In the genomic region with DNA sequence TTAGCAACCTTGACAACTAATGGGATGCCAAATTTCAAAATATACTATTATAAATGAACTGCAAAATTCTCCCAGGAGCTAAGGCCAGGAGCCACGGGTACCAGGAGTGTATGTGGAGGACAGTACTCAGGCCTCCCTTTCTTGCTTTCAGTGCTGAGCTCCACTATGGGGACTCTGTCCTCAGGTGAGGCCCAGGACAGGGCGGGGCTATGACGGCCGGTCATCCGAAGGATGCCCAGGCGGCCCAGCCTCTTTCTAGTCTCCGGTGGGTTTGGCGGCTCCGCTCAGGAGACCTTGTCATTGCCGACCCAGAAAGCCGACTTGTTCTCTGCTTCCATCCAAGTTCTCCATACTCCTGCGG, we compare ENCODE assay signal across 8 mouse cellular contexts. TPM values are rescaled to one million over a fixed set of nuclear protein-coding genes. Genes with fewer than 3 reads are reported as not detected.
DNase-seq lines count a peak whose midpoint lies in the region; ATAC-seq and TF ChIP-seq lines count a peak whose summit lies in the region.

No protein-coding gene starts in this region.

- peak overlapping the region; percentile 79 for H3K4me3 ChIP-seq in heart, adult 2 months
- peak overlapping the region; percentile 82 for H3K4me3 ChIP-seq in ES-Bruce4 (ENCODE audit: low read depth, low read length)
- H3K4me3 ChIP-seq in megakaryocyte, embryonic 14.5 days (replicated peaks) = peak overlapping the region; percentile 95

- H3K79me2 ChIP-seq in heart, adult 2 months (replicated peaks; ENCODE audit: control insufficient read depth, insufficient read depth, low read length) = no peaks in the 10 kb centered on the region

- ATAC-seq in hematopoietic stem cell, adult 5-6 weeks (replicated peaks in 1 of 2; ENCODE audit: insufficient read depth in 1 of 2, low FRiP score in 2 of 2, low TSS enrichment in 1 of 2, low read depth in 1 of 2, poor library complexity in 2 of 2, severe bottlenecking in 2 of 2) = peak; percentile 55 to 65; a peak in 3 of 4 replicates

- intact Hi-C loops in heart, adult 2 months (cut with DNase I) = loop anchor here (5.0 to 10.0 kb wide), 2 partner anchors 266 to 367 kb away; a partner anchor contains a TSS
- intact Hi-C loops in heart, postnatal 10 days (cut with DNase I) = no loop called here

- H3K4me1 ChIP-seq in heart, adult 2 months (ENCODE audit: control insufficient read depth, insufficient read depth, low read length) = no peaks in the 10 kb centered on the region; the same call in 1 of the 2 replicates
- H3K4me1 ChIP-seq in ES-Bruce4 (ENCODE audit: control insufficient read depth, insufficient read depth, low read length) = no peaks in the 10 kb centered on the region
- peaks cover 16% of the 10 kb centered on the region; the same call in 1 of the 2 replicates for H3K4me1 ChIP-seq in megakaryocyte, embryonic 14.5 days

- peak overlapping the region; percentile 90 for H3K9ac ChIP-seq in heart, adult 2 months (ENCODE audit: low read depth, low read length)
- peak overlapping the region; percentile 76 for H3K9ac ChIP-seq in ES-Bruce4 (ENCODE audit: low read depth, poor library complexity, severe bottlenecking)

- no peak for TF ChIP-seq EP300 in heart, adult 2 months (IDR thresholded peaks at IDR 0.05; ENCODE audit: insufficient read depth, low read depth, low read length)
- no peak for TF ChIP-seq EP300 in ES-Bruce4 (IDR thresholded peaks at IDR 0.05; ENCODE audit: insufficient read depth, low read depth, low read length)

- WGBS in heart, adult 2 months = 8% methylated on average over 12 of the region's 12 CpGs

- peak overlapping the region; percentile 94 for H3K27ac ChIP-seq in heart, adult 2 months
- H3K27ac ChIP-seq in ES-Bruce4 (ENCODE audit: insufficient read depth, low read length) = no peak overlapping the region

- DNase-seq in heart, adult 2 months = no peak
- DNase-seq in heart, postnatal 10 days = no peak
- DNase-seq in urinary bladder, postnatal 10 days (ENCODE audit: low spot score) = no peak
- DNase-seq in cerebellum, adult 11 months = no peak
- DNase-seq in layer of hippocampus, adult 18-20 months (ENCODE audit: low spot score in 2 of 2) = no peak

- H3K36me3 ChIP-seq in heart, adult 2 months (ENCODE audit: control insufficient read depth, insufficient read depth, low read length) = no peaks in the 10 kb centered on the region
- no peaks in the 10 kb centered on the region for H3K36me3 ChIP-seq in ES-Bruce4 (ENCODE audit: control insufficient read depth, insufficient read depth, low read length, poor library complexity, severe bottlenecking)
- H3K36me3 ChIP-seq in megakaryocyte, embryonic 14.5 days (replicated peaks; ENCODE audit: low read length) = peaks cover 4% of the 10 kb centered on the region

- no peak for TF ChIP-seq POLR2A in heart, adult 2 months (IDR thresholded peaks at IDR 0.05; ENCODE audit: insufficient read depth, low read depth, low read length)
- TF ChIP-seq POLR2A in ES-Bruce4 (IDR thresholded peaks at IDR 0.05; ENCODE audit: insufficient read depth, low read length) = no peak

- H3K9me3 ChIP-seq in ES-Bruce4 (replicated peaks; ENCODE audit: control insufficient read depth, insufficient read depth, low read length, poor library complexity, severe bottlenecking) = no peaks in the 10 kb centered on the region
- H3K9me3 ChIP-seq in megakaryocyte, embryonic 14.5 days = no peaks in the 10 kb centered on the region

- no peak for TF ChIP-seq CTCF in heart, adult 2 months (IDR thresholded peaks at IDR 0.05)
- TF ChIP-seq CTCF in ES-Bruce4 (IDR thresholded peaks at IDR 0.05; ENCODE audit: low read depth, low read length) = no peak

- H3K27me3 ChIP-seq in heart, adult 2 months (ENCODE audit: control insufficient read depth, insufficient read depth, low read length) = no peaks in the 10 kb centered on the region
- no peaks in the 10 kb centered on the region for H3K27me3 ChIP-seq in ES-Bruce4 (ENCODE audit: control insufficient read depth, insufficient read depth, low read length, poor library complexity, severe bottlenecking)
- H3K27me3 ChIP-seq in megakaryocyte, embryonic 14.5 days (replicated peaks) = peaks cover 6% of the 10 kb centered on the region

RNA-seq across cellular contexts. Expression of a gene that starts 0.3 kb away (rescaled TPM):
- 10 to 100 TPM in 1 of 2 experiments, 1 to 10 TPM in 1; 7.2 to 12.8 TPM for total RNA-seq in heart, adult 2 months (2021)
- polyA plus RNA-seq in heart, adult 2 months (2012; rRNA removed) = 12.9 and 18.2 TPM in 2 replicates
- 10 to 100 TPM; 18.6 to 21.6 TPM for total RNA-seq in heart, postnatal 10 days (2021)
- polyA plus RNA-seq in ES-Bruce4 (2011; ENCODE audit: insufficient read depth, insufficient read length, low read depth, missing spikeins) = 30.7 and 31.4 TPM in 2 replicates
- total RNA-seq in hematopoietic stem cell, adult 5-6 weeks (2017) = 36.4 and 46.9 TPM in 2 replicates
- 1.8 and 5.5 TPM in 2 replicates for polyA plus RNA-seq in megakaryocyte, embryonic 14.5 days (2012; ENCODE audit: insufficient read depth, low replicate concordance)
- total RNA-seq in layer of hippocampus, adult 18-20 months (2021) = 10 to 100 TPM; 24.5 to 32.4 TPM
